Mouse (Mus musculus) MEL-GATA-1-ER (cell line): ENCODE data around the gene Mgl2.
"Not testable (repeated sequence)": the region's sequence is repeated elsewhere in the genome, so short reads cannot be mapped to it uniquely, and the experiment has no call there.

ENCODE experiments used
- DNase-seq: peaks from one replicate; pipeline ENCODE4 v3.0.0-alpha.2; 2012; ENCODE audit warnings: low read depth; ENCODE audit errors: extremely low read depth

Mgl2 gene

DNA sequence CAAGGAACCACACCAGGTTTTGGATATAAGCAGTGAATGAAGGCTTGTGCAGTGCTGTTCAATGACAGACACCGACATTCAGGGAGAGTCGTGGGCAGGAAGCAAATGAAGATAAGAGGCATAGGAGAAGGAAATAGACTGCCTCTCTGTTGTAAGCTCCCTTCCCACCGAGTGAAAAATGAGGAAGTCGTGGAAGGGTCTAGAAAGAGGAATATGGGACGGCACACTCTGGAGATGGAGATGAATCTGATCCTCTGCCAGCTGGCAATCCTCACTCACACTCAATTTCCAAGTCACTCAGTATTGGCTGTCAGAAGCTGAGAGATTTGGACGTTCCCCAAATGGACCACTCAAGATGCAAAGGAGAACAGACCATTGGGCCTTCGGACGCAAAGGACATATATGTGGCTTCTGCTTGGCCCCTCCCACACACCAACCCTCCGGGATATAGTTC, at the start of gene Mgl2:
Gene Mgl2, plus strand, starts transcription at position 404 of the 454 bp plus-strand sequence.
- DNase-seq, result peak; percentile 43

DNA sequence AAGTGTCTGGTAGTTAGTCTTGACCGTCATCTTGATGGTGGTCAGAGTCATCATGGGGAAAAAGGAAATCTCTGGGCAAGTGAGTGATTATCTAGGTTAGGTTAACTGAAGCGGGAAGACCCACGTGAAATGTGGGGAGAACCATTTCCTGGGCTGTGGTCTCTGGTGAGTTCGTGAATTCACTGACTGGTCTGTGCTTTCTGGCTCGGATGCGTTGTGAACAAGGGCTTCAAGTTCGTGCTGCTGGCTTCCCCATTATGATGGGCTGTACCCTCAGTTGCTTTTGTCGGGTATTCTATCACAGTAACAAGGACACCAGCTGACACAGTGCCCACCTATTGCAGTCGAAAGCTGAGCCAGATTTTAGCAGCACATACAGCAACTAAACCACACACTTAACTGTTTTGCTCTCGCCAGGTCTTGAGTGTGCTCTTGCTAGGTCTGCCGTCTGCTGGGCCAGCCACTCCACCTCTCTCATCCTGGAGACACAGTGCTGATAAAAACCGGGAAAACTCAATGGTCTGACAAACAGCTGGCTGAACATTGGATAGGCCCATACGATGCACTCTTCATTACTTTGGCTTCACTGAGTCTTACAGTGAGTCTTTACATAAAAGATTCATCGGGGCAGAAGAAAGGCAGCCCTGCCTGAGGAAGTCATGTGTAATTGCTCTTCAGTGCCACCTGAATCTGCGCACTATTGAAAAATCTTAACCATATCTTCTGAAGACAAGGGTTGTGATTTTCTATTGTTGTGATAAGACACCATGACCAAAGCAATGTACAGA, 49.1 kb upstream of the Mgl2 start:
- no peak for DNase-seq

DNA sequence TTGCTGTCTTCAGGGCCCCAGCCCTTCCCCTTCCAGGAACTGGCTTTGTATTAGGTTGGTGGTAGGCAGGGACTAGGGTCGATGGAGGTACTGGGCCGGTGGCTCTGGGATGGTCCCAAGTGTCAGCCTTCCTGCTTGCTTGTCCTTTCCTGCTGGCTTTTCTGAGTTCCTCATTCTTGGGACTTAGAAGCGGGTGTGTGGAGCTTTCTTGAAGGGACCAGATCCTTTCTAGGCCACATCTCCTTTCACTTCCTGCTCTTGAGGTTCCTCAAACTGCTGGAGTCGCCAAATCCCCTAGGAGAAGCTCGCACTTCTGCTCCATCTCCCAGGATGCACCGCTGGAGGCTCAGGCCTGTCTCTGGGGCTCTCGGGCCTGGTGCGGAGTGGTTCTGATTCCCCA, 45.6 kb upstream of the Mgl2 start:
- DNase-seq, result no peak

DNA sequence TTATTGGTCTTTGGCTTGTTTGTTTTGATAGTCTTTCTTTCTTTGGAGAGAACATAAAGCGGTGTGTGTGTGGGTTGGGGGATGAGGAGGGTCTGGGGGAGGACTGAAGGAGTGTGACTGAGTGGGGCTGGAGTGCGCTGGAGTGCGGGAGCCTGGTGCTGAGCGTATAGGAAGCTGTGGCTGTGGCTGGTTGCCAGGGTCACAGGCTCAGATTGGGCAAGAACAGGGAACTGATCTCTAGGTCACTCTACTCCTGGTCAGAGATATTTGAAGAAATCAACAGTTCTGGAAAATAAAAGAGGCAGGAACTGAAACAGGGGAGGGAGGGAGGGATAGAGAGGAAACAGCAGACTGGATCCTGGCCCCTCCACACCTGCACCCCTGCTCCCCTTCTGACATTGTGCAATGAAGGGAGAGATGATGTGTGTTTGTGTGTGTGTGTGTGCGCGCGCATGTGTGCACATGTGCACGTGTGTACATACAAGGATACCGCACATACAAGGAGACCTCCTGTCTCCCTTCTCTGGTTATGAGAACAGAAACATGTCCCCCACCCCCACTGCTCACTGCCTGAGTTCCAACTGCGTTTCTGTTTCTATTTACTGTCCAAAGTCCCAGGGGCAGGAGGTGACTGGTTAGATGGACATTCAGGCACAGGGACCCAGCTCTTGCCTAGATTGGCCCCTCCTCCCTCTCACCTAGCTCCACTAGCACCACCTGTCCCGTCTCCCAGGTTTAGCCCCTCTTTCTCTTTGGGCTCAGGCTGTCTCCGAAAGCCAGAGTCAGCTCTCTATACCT, 37.9 kb upstream of the Mgl2 start, which contains the start of gene Asgr2:
Gene Asgr2, plus strand, starts transcription at position 659 of the 798 bp plus-strand sequence.
- DNase-seq, result no peak

DNA sequence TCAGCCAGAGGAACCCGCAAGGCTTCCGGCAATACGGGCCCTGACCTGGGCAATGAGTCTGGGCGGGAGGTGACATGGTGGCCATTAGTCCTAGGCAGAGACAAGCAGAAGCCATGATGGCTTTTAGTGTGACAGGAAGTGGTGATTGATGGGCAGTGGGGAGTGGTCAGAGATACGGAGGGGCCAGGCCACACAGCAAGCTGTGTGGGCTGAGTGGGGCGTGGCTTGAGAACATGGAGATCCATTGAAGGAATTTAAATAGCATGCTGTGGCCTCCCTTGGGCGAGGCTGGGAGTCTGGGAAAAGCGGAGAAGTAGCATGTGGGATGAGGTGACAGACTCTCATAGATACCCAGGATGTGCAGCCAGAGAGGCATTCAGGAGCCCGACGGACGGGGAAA, 32.7 kb upstream of the Mgl2 start:
- no peak for DNase-seq

DNA sequence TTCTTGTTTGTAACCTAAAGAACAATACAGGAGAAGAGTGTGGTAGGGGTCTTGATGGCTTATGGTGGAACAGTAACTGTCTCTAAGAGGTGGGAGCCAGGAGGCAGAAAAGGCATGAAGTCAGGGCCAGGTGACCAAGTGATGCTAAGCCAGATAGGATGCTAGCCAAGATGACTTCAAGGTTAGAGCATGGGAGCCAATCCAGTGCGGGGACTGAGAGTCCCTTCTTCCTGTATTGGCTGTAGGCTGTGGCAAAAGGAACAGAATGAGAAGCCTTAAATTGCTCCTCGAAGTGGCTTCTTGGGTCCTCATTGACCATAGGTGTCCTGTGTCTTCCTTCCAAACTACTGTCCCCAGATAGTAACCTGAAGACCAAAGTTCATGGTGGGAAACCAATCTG, 31.0 kb upstream of the Mgl2 start:
- no peak for DNase-seq

DNA sequence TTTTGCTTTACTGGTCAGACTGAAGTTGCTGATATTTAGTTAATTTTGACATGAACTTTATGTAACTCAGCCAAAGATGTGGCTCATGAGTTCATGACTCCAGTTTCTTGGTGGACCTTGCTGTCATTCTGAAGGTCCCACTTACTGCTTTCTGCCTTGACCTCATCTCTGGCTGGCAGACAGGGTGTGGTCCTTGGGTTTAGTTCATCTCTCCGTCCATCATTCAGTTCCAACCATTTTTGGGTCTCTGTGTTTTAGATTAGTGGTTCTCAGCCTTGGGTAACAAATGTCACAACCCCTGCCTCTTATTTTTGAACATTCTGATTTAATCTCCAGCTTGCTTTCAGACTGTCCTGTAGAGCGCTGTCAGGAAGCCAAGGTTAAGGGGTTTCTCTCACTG, 30.3 kb upstream of the Mgl2 start:
- DNase-seq, result no peak

DNA sequence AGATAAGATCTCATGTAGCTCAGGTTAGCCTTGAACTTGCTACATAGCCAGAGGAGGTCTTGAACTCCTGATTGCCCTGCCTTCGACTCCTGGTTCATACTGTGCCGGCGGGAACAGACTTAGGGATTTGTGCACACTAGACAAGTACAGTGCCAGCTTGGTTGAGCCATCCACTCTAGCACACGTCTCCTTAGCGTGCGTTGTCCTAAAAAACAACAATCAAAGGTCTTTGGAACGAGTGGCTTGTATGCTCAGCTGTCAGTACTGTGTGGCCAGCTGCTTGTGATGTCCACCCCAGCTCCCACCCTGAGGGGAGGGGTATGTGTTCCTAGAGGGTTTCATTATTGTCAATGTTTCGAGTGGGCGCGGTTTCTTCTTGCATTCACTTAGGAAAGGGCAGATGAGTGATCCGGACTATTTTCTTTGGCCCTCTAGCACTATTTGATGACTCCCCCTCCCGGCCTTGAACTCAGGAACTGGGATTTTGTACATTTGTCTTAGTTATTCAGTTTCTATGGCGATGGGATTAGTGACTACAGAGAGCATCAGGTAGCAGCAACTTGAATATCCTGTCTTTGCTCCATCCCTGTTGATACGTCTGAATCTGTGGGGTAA, 26.3 kb upstream of the Mgl2 start:
- DNase-seq, result no peak

DNA sequence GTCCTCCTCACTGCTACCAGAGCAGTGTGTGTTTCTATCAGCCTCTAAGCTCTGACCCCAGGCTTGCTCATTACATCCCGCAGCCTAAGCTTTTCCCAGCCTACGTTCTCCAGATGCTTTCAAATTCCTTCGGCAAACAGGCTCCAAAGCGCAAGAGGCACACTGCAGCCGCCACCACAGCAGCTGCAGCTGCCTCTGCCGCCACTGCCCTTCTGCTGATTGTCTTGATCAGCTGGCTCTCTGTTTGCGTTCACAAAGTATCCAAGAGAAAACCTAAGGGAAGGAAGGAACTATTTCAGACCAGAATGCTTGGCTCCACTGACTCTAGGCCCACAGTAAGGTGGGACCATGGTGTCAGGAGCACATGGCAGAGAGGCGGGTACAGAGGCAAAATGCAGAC, 23.0 kb upstream of the Mgl2 start:
- no peak for DNase-seq

DNA sequence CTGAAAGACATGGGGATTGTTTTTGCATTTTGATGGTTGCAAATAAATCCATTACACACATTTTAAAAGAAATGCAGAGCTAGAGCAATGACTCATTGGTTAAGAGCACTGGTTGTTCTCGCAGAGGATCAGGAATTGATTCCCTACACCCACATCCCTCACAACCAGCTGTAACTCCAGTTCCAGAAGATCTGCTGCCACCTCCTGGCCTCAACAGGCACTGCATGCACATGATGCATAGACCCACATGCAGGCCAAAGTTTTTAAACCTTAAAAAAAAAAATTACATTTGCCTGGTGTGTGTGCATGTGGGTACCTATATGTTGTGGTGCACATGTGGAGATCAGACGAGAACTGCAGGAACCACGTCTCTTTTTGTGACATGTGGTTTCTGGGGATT, 20.0 kb upstream of the Mgl2 start:
- DNase-seq, result peak; percentile 29

DNA sequence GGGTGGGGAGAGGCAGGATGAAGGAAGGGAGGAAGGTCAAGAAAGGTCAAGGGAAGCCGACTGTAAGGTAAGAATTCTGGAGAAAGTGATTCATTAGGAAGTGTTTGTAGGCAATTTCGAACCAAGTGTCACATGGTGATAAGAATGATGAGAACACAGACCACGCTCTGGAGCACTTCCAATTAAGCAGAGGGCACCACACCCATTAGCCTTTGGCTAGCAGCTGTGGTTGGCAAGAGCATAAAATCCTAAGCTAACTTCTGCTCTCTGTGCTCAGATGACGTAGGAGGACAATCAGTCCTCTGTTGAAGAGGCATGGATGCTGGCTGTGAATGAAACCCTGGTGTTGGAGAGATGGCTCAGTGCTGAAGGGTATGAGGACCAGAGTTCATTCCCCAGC, 15.6 kb upstream of the Mgl2 start:
- DNase-seq, result no peak

DNA sequence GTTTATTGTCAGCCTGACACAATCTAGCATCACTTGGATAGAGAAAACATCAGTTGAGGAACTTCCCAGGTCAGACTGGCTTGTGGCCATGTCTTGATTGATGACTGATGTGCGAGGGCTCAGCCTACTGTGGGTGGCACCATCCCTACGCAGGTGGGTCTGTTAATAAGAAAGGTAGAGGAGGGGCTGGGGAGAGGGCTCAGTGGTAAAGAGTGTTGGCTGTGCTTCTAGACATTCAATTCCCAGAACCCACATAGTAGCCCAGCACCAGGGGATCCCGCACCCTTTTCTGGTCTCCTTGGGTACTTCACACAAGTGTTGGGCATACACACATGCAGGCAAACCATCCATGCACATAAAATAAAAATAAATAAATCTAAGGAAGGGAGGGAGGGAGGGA, 14.2 kb upstream of the Mgl2 start:
- no peak for DNase-seq

DNA sequence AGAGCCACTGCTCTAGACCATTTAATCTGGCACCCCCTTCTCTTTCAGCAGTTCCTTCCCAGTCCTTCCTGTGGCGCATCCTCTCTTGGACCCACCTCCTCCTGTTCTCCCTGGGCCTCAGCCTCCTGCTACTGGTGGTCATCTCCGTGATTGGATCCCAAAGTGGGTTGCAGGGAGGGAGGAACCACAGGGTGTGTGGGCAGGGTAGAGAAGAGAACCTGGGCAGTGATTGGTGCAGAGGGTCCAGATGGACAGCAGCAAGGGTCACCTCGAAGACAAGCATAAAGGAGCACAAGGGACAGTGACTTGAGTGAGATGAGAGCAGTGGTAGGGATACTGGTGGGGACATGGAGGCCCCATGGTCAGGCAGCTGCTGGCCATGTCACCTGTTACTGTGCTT, 4.9 kb downstream of the Mgl2 start:
- DNase-seq, result not testable (repeated sequence)

DNA sequence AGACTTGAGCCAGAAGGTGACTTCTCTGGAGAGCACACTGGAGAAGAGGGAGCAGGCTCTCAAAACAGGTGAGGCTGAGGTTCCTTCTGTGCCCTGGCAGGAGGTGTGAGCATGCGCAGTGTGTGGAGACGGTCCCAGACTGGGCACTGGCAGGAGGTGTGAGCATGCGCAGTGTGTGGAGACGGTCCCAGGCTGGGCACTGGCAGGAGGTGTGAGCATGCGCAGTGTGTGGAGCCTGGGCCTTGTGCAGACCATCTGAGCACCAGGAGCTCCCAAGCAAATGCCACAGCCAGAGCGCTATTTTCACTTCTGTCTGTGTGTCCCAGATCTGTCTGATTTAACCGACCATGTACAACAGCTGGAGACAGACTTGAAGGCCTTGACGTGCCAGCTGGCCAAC, 5.8 kb downstream of the Mgl2 start:
- not testable (repeated sequence) for DNase-seq

DNA sequence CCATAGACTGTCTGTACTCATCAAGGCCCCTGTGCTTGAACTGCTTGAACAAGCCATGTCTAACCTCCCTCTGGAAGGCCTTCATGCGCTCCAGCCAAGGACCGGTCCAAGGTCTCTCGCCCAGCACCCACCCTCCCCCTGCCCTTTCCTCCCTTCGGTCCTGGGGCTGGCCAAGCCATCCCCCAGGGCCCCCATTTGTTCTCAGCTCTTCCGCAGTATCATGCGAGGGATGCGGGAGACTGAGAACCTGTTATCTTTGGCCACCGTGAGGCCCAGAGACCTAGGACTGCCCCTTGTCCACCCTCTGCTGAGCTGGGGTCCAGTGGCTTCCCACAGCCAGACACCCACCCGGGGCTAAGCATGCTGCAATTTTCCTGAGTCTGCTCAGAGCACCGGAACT, 9.0 kb downstream of the Mgl2 start:
- no peak for DNase-seq

DNA sequence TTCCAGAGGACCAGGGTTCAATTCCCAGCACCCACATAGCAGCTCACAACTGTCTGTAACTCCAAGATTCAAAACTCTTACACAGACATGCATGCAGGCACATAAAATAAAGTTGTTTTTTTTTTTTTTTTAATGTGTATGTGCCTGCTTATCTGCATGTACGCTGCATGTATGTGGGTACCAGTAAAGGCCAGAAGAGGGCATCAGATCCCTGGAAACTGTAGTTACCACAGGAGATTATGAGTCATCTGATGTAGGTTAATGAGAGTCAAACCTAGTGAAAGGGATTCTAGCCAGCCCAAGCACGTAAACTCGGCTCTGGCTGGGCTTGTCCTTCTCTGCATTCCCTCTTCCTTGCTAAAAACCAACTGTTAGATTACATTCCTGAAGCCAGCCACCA, 20.9 kb downstream of the Mgl2 start:
- DNase-seq, result peak; percentile 53

DNA sequence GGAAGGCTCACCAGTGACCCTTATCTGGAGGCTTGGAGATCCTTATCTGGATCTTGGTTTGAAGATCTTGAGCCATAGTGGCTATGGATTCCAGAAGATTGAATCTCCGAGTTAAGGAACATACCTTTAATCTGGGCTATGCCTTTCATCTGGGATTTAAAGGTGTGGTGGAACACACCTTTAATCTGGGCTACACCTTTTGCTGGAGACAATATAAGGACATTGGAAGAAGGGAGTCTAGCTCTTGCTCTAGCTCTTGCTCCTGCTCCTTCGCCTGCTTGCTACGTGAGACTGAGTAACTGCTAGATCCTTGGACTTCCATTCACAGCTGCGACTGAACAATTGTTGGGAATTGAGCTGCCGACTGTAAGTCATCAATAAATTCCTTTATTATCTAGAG, 25.8 kb downstream of the Mgl2 start, which contains the start of gene Clec10a:
Gene Clec10a, plus strand, starts transcription at position 301 of the 400 bp plus-strand sequence.
- DNase-seq, result not testable (repeated sequence)

DNA sequence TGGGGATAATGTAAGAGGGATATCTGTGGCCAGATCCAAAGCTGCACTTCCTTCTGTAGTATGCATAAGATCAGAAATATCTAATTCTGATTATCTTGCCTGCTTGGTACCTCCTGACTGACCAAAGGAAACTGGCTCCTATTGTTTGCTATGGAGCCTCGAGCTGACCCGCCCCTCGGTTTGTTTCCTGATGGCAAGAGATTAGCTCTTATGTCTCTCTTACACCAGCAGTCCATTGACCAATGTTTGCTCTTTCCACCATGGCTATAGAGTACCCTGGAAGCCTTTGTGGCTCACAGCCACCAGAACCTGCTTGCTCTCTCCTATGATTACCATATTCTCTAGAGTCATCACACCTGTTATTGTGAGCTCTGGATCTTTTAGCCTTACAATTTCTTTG, 32.2 kb downstream of the Mgl2 start:
- DNase-seq, result no peak

DNA sequence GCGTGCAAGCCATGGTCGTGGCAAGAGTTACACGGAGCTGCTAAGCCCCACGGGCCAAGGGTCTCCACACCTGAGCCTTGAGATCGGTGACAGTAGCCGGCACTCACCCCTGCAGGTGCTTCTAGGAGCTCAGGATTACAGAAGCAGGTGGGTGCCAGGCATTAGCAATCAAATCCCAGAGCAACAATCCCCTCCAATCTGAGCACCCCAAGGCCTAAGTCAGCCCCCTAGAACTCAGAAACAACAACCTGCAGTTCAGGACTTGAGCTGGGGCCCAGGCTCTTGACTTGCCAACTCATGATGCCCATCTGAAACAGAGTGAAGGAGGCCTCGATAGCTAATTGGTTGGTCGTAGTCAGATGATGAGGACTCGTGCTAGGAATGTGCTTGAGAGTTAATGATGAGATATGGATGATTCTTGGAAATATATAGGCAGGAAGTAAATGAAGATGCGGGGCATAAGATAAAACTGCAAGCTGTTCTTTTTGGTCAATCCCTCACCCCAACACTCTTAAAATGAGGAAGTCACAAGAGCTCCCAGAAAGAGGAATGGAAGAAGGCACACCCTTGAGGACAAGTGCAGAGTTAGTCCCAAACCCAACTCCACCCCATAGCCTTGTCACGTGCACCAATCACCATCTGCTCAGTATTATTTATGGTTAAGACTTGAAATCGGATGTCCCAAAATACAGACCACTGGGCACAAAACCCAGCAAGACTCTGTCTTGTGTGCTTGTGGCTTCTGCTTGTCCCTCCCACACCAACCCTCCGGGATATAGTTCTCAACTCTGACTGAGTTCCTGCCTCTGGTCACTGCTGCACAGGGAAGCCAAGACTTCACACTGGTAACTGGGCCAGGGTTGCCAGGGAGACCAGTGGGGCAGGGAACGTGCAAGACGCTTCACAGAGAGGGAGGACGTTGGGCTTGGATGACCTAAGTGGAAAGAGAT, 36.1 kb downstream of the Mgl2 start:
- DNase-seq, result peak; percentile 99

DNA sequence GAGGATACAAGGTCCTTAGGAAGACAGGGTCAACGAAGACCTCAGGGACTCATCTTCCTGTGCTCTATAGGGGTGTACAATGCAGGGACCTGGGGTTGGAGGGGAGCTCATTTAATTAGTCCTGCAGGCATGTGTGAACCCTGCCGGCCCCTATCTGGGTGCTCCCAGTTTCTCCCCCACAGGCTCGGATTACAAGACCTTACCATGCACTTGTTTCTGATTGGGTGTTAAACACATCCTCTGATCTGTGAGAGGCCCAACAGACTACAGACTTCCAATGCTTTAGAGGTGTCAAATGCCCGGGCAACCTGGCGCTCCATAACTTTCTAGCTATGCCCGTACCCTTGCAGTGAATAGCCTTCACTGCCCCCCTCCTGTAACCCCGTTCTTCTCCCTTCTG, 38.0 kb downstream of the Mgl2 start:
- no peak for DNase-seq

DNA sequence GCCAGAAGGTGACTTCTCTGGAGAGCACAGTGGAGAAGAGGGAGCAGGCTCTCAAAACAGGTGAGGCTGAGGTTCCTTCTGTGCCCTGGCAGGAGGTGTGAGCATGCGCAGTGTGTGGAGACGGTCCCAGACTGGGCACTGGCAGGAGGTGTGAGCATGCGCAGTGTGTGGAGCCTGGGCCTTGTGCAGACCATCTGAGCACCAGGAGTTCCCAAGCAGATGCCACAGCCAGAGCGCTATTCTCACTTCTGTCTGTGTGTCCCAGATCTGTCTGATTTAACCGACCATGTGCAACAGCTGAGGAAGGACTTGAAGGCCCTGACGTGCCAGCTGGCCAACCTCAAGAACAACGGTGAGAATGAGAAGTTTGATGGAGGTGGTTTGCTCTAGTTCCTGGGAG, 39.3 kb downstream of the Mgl2 start:
- DNase-seq, result not testable (repeated sequence)
